Comparison of ENCODE assay signal across 16 mouse cellular contexts in genomic region chr6:31124872-31125271, GRCm38 (mm10).
A peak's percentile ranks its signal among the peaks of the same experiment; 100 is the strongest.
DNase-seq lines count a peak whose midpoint lies in the region; ATAC-seq lines count a peak whose summit lies in the region.
"Had no signal": no experiment of that assay in that cellular context is flagged by ENCODE, and none has a peak within 500 bp of the region (broad histone marks: within the 10 kb centered on the region; RNA-seq: fewer than 3 reads in every experiment).

No protein-coding gene starts in this region.

- 43% methylated on average over 4 of the region's 4 CpGs for WGBS in liver, embryonic 16.5 days (ENCODE audit: insufficient replicate concordance)

- peak; percentile 34 for DNase-seq in CD4-positive, CD25-positive, alpha-beta regulatory T cell, adult 2 months (ENCODE audit: low read depth, low spot score)
- peak; percentile 47 for DNase-seq in 3T3-L1 (ENCODE audit: low read depth, low spot score)
- DNase-seq in c-Kit-positive CD71-positive TER-119-negative erythroid progenitor cells, embryonic 14.5 days (ENCODE audit: low read depth): peak; percentile 17
- DNase-seq in kidney, adult 9 months: no peak
- no peak for DNase-seq in adrenal gland, postnatal 10 days
- DNase-seq: cerebellum, adult 11-12 months; forebrain, postnatal 0 days had no signal

- no peaks in the 10 kb centered on the region for H3K9me3 ChIP-seq in liver, embryonic 16.5 days (replicated peaks; ENCODE audit: control insufficient read depth, low read length)
- H3K9me3 ChIP-seq: embryonic facial prominence, embryonic 10.5 days; heart, embryonic 10.5 days; hindbrain, embryonic 13.5 days; kidney, embryonic 15.5 days had no signal

- H3K4me3 ChIP-seq in liver, embryonic 16.5 days (ENCODE audit: low read depth, low read length): peak overlapping the region; percentile 68
- H3K4me3 ChIP-seq: embryonic facial prominence, embryonic 10.5 days; heart, embryonic 10.5 days; hindbrain, embryonic 13.5 days; kidney, embryonic 15.5 days had no signal

- no peak overlapping the region for H3K27ac ChIP-seq in liver, embryonic 16.5 days (ENCODE audit: low read length)
- H3K27ac ChIP-seq: embryonic facial prominence, embryonic 10.5 days; heart, embryonic 10.5 days; hindbrain, embryonic 13.5 days; kidney, embryonic 15.5 days had no signal

- no peaks in the 10 kb centered on the region for H3K27me3 ChIP-seq in liver, embryonic 16.5 days (ENCODE audit: control insufficient read depth, insufficient read depth, low read depth, low read length)
- H3K27me3 ChIP-seq: hindbrain, embryonic 13.5 days; kidney, embryonic 15.5 days had no signal

- no peak for ATAC-seq in CD4-positive, CD25-positive, alpha-beta regulatory T cell, adult 4 months
- ATAC-seq in liver, embryonic 16.5 days (ENCODE audit: low read depth): no peak
- no peak for ATAC-seq in granulocyte monocyte progenitor cell, adult 5-6 weeks (replicated peaks; ENCODE audit: poor library complexity, severe bottlenecking)
- ATAC-seq: forebrain, postnatal 0 days; midbrain, embryonic 16.5 days had no signal

- H3K4me2 ChIP-seq in liver, embryonic 16.5 days (ENCODE audit: low read depth, low read length): peak overlapping the region; percentile 38
- H3K4me2 ChIP-seq: hindbrain, embryonic 13.5 days had no signal

- no peak overlapping the region for H3K9ac ChIP-seq in liver, embryonic 16.5 days (ENCODE audit: low read depth, low read length)
- H3K9ac ChIP-seq: forebrain, postnatal 0 days; hindbrain, embryonic 13.5 days; kidney, embryonic 15.5 days; lung, embryonic 14.5 days had no signal

- peaks cover 12% of the 10 kb centered on the region for H3K4me1 ChIP-seq in liver, embryonic 16.5 days (ENCODE audit: control insufficient read depth, low read depth, low read length)

- no peaks in the 10 kb centered on the region for H3K36me3 ChIP-seq in liver, embryonic 16.5 days (ENCODE audit: control insufficient read depth, insufficient read depth)
- H3K36me3 ChIP-seq: embryonic facial prominence, embryonic 10.5 days; heart, embryonic 10.5 days; hindbrain, embryonic 13.5 days; kidney, embryonic 15.5 days had no signal

Comparison
In these comparisons a context has a peak if more than half of its experiments do, and no peak if none do; other contexts are left out.
1. DNase-seq: peak in CD4-positive, CD25-positive, alpha-beta regulatory T cell, adult 2 months (single experiment), 3T3-L1 (single experiment) and c-Kit-positive CD71-positive TER-119-negative erythroid progenitor cells, embryonic 14.5 days (single experiment); none in kidney, adult 9 months (single experiment) and adrenal gland, postnatal 10 days (single experiment).